Mouse (Mus musculus): ENCODE measurements around the gene Oxsr1. TPM values are rescaled to one million over a fixed set of nuclear protein-coding genes. Genes with fewer than 3 reads are reported as not detected.
A peak's percentile ranks its signal among the peaks of the same experiment; 100 is the strongest.
"Not testable (repeated sequence)": the region's sequence is repeated elsewhere in the genome, so short reads cannot be mapped to it uniquely, and the experiment has no call there.

Gene Oxsr1
- polyA plus RNA-seq, 1 experiment from 2014 or later: 12.0 TPM

DNA sequence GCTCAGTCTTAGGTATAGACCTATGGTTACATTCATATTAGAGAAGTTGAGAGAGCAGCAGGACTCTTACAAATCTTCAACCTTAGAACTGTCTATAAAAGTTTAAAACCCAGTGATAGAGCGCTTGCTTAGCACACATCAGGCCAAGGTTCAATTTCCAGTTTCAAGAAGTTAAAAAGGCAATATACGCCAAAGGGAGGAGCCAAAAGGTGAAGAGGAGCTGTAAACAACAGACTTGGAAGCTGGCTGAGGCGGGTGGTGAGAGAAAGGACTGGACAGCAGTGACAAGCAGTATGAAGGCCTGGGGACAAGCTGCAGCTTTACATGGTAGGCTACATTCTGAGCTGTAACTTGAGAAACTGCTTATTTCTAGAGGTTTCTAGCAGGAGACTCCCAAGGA lies 23.7 kb downstream of the Oxsr1 start:
- Histone ChIP-seq H3K9ac (no peak overlapping the region), H3K9me3 (no peaks in the 10 kb centered on the region), H3K27ac (no peak overlapping the region), H3K36me3 (0 out of 2 replicates have a peak, but pooled peaks cover 2% of the 10 kb centered on the region), H3K27me3 (replicated peaks) (no peaks in the 10 kb centered on the region), H3K4me1 (replicated peaks) (0 out of 2 replicates have a peak, but pooled peaks cover 4% of the 10 kb centered on the region), H3K4me3 (replicated peaks) (no peak overlapping the region), H3K4me2 (replicated peaks) (no peak overlapping the region)
- ATAC-seq: peak; percentile 61
- 72% methylated on average over 3 of the region's 3 CpGs for WGBS

DNA sequence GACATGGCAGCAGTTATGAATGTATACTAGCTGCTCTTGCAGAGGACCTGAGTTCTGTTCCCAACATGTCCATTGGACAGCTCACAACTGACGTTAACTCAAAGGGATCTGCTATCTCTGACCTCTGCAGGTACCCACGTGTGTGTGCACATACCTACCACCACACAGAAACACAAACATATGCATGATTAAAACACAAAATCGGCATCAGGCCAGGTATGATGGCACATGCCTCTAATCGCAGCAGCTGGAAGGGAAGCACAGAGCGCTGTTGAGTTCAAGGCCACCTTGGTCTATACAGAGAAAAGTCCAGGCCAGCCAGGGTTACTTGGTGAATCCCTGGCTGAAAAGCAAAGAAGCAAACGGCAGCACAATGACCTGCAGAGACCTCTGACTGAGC lies 24.5 kb downstream of the Oxsr1 start:
- Histone ChIP-seq H3K27me3 (replicated peaks) (no peaks in the 10 kb centered on the region), H3K9me3 (no peaks in the 10 kb centered on the region), H3K4me1 (replicated peaks) (0 out of 2 replicates have a peak, but pooled peaks cover 4% of the 10 kb centered on the region), H3K27ac (no peak overlapping the region), H3K4me3 (replicated peaks) (no peak overlapping the region), H3K9ac (no peak overlapping the region), H3K36me3 (0 out of 2 replicates have a peak, but pooled peaks cover 2% of the 10 kb centered on the region), H3K4me2 (replicated peaks) (no peak overlapping the region)
- no peak for ATAC-seq
- 79% methylated on average over 6 of the region's 6 CpGs for WGBS

DNA sequence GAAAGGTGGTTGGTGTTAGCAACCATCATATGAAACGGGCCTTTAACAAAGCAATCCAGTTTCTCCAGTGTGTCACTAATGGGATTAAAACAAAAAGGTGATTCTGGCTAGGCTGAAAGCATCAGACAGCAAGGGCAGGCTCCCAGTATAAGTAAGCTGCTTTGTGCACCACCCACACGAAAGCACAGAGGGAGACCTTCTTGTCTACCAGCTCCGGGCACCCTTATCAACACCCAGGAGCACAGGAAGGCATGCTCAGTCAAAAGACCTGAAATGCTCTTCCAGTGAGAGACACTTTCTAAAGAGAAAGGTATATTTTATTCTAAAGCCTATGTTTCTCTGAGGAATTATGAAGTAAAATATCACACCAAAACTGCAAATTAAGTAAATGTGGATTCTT lies 31.4 kb downstream of the Oxsr1 start:
- Histone ChIP-seq H3K27me3 (replicated peaks) (no peaks in the 10 kb centered on the region), H3K9me3 (no peaks in the 10 kb centered on the region), H3K4me3 (replicated peaks) (no peak overlapping the region), H3K9ac (no peak overlapping the region), H3K27ac (no peak overlapping the region), H3K36me3 (no peaks in the 10 kb centered on the region), H3K4me1 (replicated peaks) (no peaks in the 10 kb centered on the region), H3K4me2 (replicated peaks) (no peak overlapping the region)
- no peak for ATAC-seq
- 94% methylated on average over 3 of the region's 3 CpGs for WGBS

DNA sequence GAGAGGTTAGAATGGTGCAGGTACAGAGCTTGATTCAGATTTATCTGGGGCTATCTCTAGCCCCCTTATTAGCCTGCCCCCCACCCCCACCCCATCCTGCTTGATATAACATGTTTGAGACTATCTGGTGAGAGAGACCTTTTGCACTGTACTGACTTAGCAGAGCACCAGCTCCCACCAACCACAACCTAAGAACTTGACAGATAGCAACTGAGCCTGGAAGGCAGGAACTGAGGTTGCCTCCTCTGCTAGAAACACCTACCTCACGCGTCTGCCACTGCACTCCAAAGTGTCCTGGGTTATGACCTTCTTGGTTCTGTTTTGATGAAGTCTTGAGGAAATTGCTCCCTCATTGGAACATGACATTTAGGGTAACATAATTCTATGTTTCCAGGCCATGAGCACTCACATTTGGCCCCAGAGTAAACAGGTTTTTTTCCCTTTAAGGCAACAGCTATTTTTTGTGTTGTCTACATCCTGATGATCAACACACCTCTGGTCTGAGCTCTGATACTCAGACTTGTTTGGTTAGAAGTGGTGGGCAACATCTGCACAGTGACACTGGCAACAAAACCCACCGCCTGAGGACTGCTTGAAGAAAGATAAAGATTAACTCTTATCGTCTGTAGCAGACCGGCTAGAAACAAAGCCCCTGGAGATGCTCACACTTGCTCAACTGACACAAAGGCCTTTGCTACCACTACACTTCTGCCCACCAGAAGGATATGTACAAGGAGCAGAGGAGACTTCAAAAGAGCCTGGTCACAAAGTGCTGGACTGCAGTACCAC lies 41.1 kb downstream of the Oxsr1 start:
- WGBS: 72% methylated on average over 5 of the region's 5 CpGs
- H3K4me1 ChIP-seq (replicated peaks): no peaks in the 10 kb centered on the region
- H3K4me2 ChIP-seq (replicated peaks): no peak overlapping the region
- no peak overlapping the region for H3K27ac ChIP-seq
- H3K4me3 ChIP-seq (replicated peaks): no peak overlapping the region
- H3K27me3 ChIP-seq (replicated peaks): no peaks in the 10 kb centered on the region
- H3K9ac ChIP-seq: no peak overlapping the region
- H3K9me3 ChIP-seq: no peaks in the 10 kb centered on the region
- no peak for ATAC-seq
- no peaks in the 10 kb centered on the region for H3K36me3 ChIP-seq

GRCm38 (mm10) chr9:119278031-119278430 lies 44.2 kb downstream of the Oxsr1 start:
- no peak overlapping the region for H3K9ac ChIP-seq
- 93% methylated on average over 5 of the region's 5 CpGs for WGBS
- no peak overlapping the region for H3K4me3 ChIP-seq (replicated peaks)
- H3K4me1 ChIP-seq (replicated peaks): no peaks in the 10 kb centered on the region
- no peak overlapping the region for H3K27ac ChIP-seq
- no peak overlapping the region for H3K4me2 ChIP-seq (replicated peaks)
- no peak for ATAC-seq
- H3K36me3 ChIP-seq: no peaks in the 10 kb centered on the region
- H3K27me3 ChIP-seq (replicated peaks): no peaks in the 10 kb centered on the region
- H3K9me3 ChIP-seq: no peaks in the 10 kb centered on the region

DNA sequence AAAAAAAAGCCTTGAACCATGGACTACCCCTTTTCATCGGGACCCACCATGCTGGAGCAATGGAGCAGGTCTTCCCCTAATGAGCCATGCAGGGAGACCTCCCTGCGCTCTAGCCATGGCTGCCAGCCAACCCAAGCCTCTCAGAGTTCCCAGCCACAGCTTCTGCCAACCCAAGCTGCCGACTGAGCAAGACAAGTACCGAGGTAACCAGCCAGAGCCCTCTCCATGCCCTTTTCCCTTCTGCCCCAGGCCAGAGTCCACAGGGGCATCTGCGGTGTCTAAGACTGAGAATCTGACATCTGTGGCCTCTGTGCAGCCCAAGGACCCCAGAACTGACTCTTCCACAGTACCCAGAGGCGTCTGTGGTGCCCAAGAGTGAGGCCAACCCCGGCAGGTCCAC lies 45.9 kb downstream of the Oxsr1 start:
- Histone ChIP-seq H3K36me3 (no peaks in the 10 kb centered on the region), H3K27me3 (replicated peaks) (no peaks in the 10 kb centered on the region), H3K27ac (no peak overlapping the region), H3K9me3 (no peaks in the 10 kb centered on the region), H3K4me1 (replicated peaks) (no peaks in the 10 kb centered on the region), H3K9ac (no peak overlapping the region), H3K4me3 (replicated peaks) (no peak overlapping the region), H3K4me2 (replicated peaks) (no peak overlapping the region)
- 91% methylated on average over 7 of the region's 7 CpGs for WGBS
- ATAC-seq: no peak

DNA sequence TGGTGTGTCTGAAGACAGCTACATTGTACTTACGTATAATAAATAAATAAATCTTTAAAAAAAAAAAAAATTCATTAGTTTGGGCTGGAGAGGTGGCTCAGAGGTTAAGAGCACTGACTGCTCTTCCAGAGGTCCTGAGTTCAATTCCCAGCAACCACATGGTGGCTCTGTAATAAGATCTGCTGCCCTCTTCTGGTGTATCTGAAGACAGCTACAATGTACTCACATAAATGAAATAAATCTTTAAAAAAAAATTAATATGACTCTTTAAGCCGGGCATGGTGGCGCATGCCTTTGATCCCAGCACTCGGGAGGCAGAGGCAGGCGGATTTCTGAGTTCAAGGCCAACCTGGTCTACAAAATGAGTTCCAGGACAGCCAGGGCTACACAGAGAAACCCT lies 47.4 kb downstream of the Oxsr1 start:
- not testable (repeated sequence) for H3K4me1 ChIP-seq (replicated peaks); ATAC-seq; H3K4me3 ChIP-seq (replicated peaks); H3K4me2 ChIP-seq (replicated peaks); H3K27ac ChIP-seq; H3K9me3 ChIP-seq; H3K9ac ChIP-seq; H3K36me3 ChIP-seq; H3K27me3 ChIP-seq (replicated peaks)
- 89% methylated on average over 5 of the region's 5 CpGs for WGBS

DNA sequence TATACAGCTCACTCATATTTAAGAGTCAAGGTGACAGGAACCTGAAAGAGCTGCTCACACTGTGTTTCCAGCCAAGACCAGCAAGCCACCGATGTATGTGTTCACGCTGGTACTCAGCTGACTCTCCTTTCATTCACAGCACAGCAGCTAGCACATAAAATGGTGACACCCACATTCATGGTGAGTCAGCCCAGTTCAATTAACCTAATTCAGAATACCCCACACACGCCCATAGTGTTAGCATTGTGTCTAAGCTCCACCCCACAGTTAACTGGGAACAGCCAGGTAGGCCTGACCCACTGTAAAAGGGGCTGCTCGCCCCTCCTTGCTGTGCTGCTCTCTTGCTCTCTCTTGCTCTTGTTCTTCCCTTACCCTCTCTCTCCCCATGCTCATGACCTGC lies 50.7 kb downstream of the Oxsr1 start:
- WGBS: 65% methylated on average over 4 of the region's 4 CpGs
- Histone ChIP-seq H3K4me2 (replicated peaks) (no peak overlapping the region), H3K36me3 (0 out of 2 replicates have a peak, but pooled peaks cover 8% of the 10 kb centered on the region), H3K27ac (no peak overlapping the region), H3K4me1 (replicated peaks) (no peaks in the 10 kb centered on the region), H3K9me3 (no peaks in the 10 kb centered on the region), H3K9ac (no peak overlapping the region), H3K27me3 (replicated peaks) (no peaks in the 10 kb centered on the region), H3K4me3 (replicated peaks) (no peak overlapping the region)
- 0 out of 2 replicates have a peak, but pooled peaks have one; percentile 31 for ATAC-seq

GRCm38 (mm10) chr9:119268588-119269145 lies 53.6 kb downstream of the Oxsr1 start:
- Histone ChIP-seq H3K4me1 (replicated peaks) (no peaks in the 10 kb centered on the region), H3K27me3 (replicated peaks) (no peaks in the 10 kb centered on the region), H3K9me3 (no peaks in the 10 kb centered on the region), H3K9ac (no peak overlapping the region), H3K4me2 (replicated peaks) (no peak overlapping the region), H3K27ac (no peak overlapping the region), H3K4me3 (replicated peaks) (no peak overlapping the region), H3K36me3 (peaks cover 12% of the 10 kb centered on the region; the same call in 1 of the 2 replicates)
- 92% methylated on average over 11 of the region's 11 CpGs for WGBS
- no peak for ATAC-seq

DNA sequence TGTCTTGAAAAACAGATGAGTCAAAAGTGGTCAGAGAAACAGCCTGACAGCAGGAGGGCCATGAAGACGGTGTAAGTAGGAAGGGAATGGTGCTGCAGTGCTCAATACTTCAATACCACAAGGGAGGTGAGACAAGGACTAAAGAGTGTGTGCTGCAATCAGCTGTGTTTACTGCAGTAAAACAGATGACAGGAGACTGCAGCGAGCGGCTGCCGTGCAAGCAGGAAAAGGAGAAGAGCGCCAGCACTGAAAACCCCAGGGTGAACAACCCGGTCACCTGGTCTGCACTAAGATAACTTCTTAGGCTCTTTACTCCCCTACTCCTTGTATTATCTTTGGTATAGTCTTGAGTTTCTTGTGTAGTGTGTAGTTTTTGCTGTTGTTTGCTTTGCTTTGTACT lies 54.1 kb downstream of the Oxsr1 start:
- Histone ChIP-seq H3K27me3 (replicated peaks) (no peaks in the 10 kb centered on the region), H3K27ac (no peak overlapping the region), H3K4me1 (replicated peaks) (no peaks in the 10 kb centered on the region), H3K36me3 (peaks cover 15% of the 10 kb centered on the region; the same call in 1 of the 2 replicates), H3K9ac (no peak overlapping the region), H3K4me3 (replicated peaks) (no peak overlapping the region), H3K9me3 (no peaks in the 10 kb centered on the region), H3K4me2 (replicated peaks) (no peak overlapping the region)
- ATAC-seq: no peak
- 80% methylated on average over 6 of the region's 6 CpGs for WGBS

- H3K4me1 ChIP-seq (replicated peaks); ATAC-seq; H3K27ac ChIP-seq; H3K9ac ChIP-seq; H3K4me3 ChIP-seq (replicated peaks); H3K27me3 ChIP-seq (replicated peaks); H3K4me2 ChIP-seq (replicated peaks); H3K9me3 ChIP-seq: not testable (repeated sequence)
- WGBS: 90% methylated on average over 5 of the region's 5 CpGs
- H3K36me3 ChIP-seq: peaks cover 16% of the 10 kb centered on the region; the same call in 1 of the 2 replicates
Measured at GRCm38 (mm10) chr9:119266121-119266395, 56.2 kb downstream of the Oxsr1 start.

GRCm38 (mm10) chr9:119265373-119266120 lies 56.7 kb downstream of the Oxsr1 start:
- H3K27ac ChIP-seq; H3K27me3 ChIP-seq (replicated peaks); H3K4me1 ChIP-seq (replicated peaks); H3K9ac ChIP-seq; H3K4me2 ChIP-seq (replicated peaks); ATAC-seq; H3K9me3 ChIP-seq; H3K4me3 ChIP-seq (replicated peaks): not testable (repeated sequence)
- 63% methylated on average over 1 of the region's 1 CpGs for WGBS
- peaks cover 19% of the 10 kb centered on the region; the same call in 1 of the 2 replicates for H3K36me3 ChIP-seq
